Mouse (Mus musculus) right cerebral cortex, adult 18-20 months (tissue): ENCODE measurements around the gene Gm21679.
"Not testable (repeated sequence)": the region's sequence is repeated elsewhere in the genome, so short reads cannot be mapped to it uniquely, and the experiment has no call there.

Source experiments
- DNase-seq: peaks from one replicate; pipeline ENCODE4 v3.0.0; 2022; ENCODE audit warnings: mixed read lengths

Gene Gm21679

GRCm38 (mm10) chrY:29683270-29683669, at the start of gene Gm21679:
TSS of gene Gm21679 (minus strand) at chrY:29683370.
- not testable (repeated sequence) for DNase-seq
